7 mouse cellular contexts compared by ENCODE assay signal in genomic region chr17:21707343-21707996, GRCm38 (mm10). TPM values are rescaled to one million over a fixed set of nuclear protein-coding genes. Genes with fewer than 3 reads are reported as not detected.
DNase-seq lines count a peak whose midpoint lies in the region; ATAC-seq lines count a peak whose summit lies in the region.

Zfp760 (plus strand) TSS chr17:21707741.

- peak within 1 kb of the TSS; percentile 84 for H3K9ac ChIP-seq in embryonic facial prominence, embryonic 11.5 days (replicated peaks; ENCODE audit: low read length)
- peak within 1 kb of the TSS; percentile 75 for H3K9ac ChIP-seq in midbrain, embryonic 13.5 days (replicated peaks)

- no peaks in the 10 kb centered on the region; the same call in 1 of the 2 replicates for H3K4me1 ChIP-seq in embryonic facial prominence, embryonic 11.5 days (ENCODE audit: control insufficient read depth, insufficient read depth, low read length)
- H3K4me1 ChIP-seq in limb, embryonic 10.5 days = peaks cover 12% of the 10 kb centered on the region
- peaks cover 21% of the 10 kb centered on the region for H3K4me1 ChIP-seq in midbrain, embryonic 13.5 days (replicated peaks)

- DNase-seq in adrenal gland, postnatal 14 days = peak; percentile 90
- DNase-seq in embryonic facial prominence, embryonic 11.5 days (ENCODE audit: low spot score) = peak; percentile 95
- peak; percentile 93 for DNase-seq in kidney, adult 11 months
- peak; percentile 82 for DNase-seq in limb, embryonic 10.5 days (ENCODE audit: low spot score)
- peak; percentile 66 for DNase-seq in spleen, adult 12 weeks (ENCODE audit: low spot score)

- no peaks in the 10 kb centered on the region for H3K9me3 ChIP-seq in embryonic facial prominence, embryonic 11.5 days (replicated peaks; ENCODE audit: control insufficient read depth, low read length)
- H3K9me3 ChIP-seq in limb, embryonic 10.5 days (replicated peaks) = no peaks in the 10 kb centered on the region
- no peaks in the 10 kb centered on the region for H3K9me3 ChIP-seq in midbrain, embryonic 13.5 days

- peak; percentile 98 for ATAC-seq in embryonic facial prominence, embryonic 11.5 days (replicated peaks; ENCODE audit: insufficient number of reproducible peaks, low FRiP score, low TSS enrichment, low read depth)
- ATAC-seq in granulocyte monocyte progenitor cell, adult 5-6 weeks (replicated peaks; ENCODE audit: poor library complexity, severe bottlenecking) = peak; percentile 91
- ATAC-seq in midbrain, embryonic 13.5 days = peak; percentile 99

- peak within 1 kb of the TSS; percentile 59 for H3K4me3 ChIP-seq in embryonic facial prominence, embryonic 11.5 days (ENCODE audit: low read depth, low read length)
- H3K4me3 ChIP-seq in limb, embryonic 10.5 days = peak within 1 kb of the TSS; percentile 65
- peak within 1 kb of the TSS; percentile 75 for H3K4me3 ChIP-seq in midbrain, embryonic 13.5 days (replicated peaks)

- peak within 1 kb of the TSS; percentile 51 for H3K4me2 ChIP-seq in embryonic facial prominence, embryonic 11.5 days (ENCODE audit: low read depth, low read length)
- peak within 1 kb of the TSS; percentile 57 for H3K4me2 ChIP-seq in midbrain, embryonic 13.5 days (replicated peaks)

- no peaks in the 10 kb centered on the region for H3K27me3 ChIP-seq in embryonic facial prominence, embryonic 11.5 days (ENCODE audit: control insufficient read depth, insufficient read depth, low read length)
- H3K27me3 ChIP-seq in limb, embryonic 10.5 days (ENCODE audit: low read depth, poor library complexity, severe bottlenecking) = no peaks in the 10 kb centered on the region
- H3K27me3 ChIP-seq in midbrain, embryonic 13.5 days = no peaks in the 10 kb centered on the region

- H3K36me3 ChIP-seq in embryonic facial prominence, embryonic 11.5 days (replicated peaks; ENCODE audit: control insufficient read depth, insufficient read depth, low read depth, low read length) = no peaks in the 10 kb centered on the region; the same call in 1 of the 2 replicates
- peaks cover 31% of the 10 kb centered on the region for H3K36me3 ChIP-seq in limb, embryonic 10.5 days
- peaks cover 13% of the 10 kb centered on the region for H3K36me3 ChIP-seq in midbrain, embryonic 13.5 days

- H3K27ac ChIP-seq in embryonic facial prominence, embryonic 11.5 days (replicated peaks; ENCODE audit: low read depth, low read length) = peak within 1 kb of the TSS; percentile 90
- H3K27ac ChIP-seq in limb, embryonic 10.5 days = peak within 1 kb of the TSS; percentile 92
- H3K27ac ChIP-seq in midbrain, embryonic 13.5 days = peak within 1 kb of the TSS; percentile 85

- 5% methylated on average over 26 of the region's 26 CpGs for WGBS in embryonic facial prominence, embryonic 11.5 days
- 7% methylated on average over 26 of the region's 26 CpGs for WGBS in limb, embryonic 10.5 days
- WGBS in midbrain, embryonic 13.5 days = 3% methylated on average over 26 of the region's 26 CpGs

RNA-seq across cellular contexts. Expression of gene Zfp760, which starts in this region (rescaled TPM):
- 7.1 and 8.1 TPM in 2 replicates for total RNA-seq in adrenal gland, postnatal 14 days (2021)
- polyA plus RNA-seq in embryonic facial prominence, embryonic 11.5 days (2014; fragmentation: Nextera tagmentation; extraction: Ambion mirVana) = 26.0 and 29.8 TPM in 2 replicates
- total RNA-seq in granulocyte monocyte progenitor cell, adult 5-6 weeks (2014; fragmentation: Nextera tagmentation) = 5.5 and 7.0 TPM in 2 replicates
- 5.4 and 6.7 TPM in 2 replicates for total RNA-seq in granulocyte monocyte progenitor cell, adult 5-6 weeks (2017)
- 16.1 and 19.6 TPM in 2 replicates for polyA plus RNA-seq in limb, embryonic 10.5 days (2016; fragmentation: Nextera tagmentation; extraction: Ambion mirVana)
- 18.9 and 19.3 TPM in 2 replicates for polyA plus RNA-seq in midbrain, embryonic 13.5 days (2015; fragmentation: Nextera tagmentation; extraction: Ambion mirVana)

Comparison
In these comparisons a context has a peak if more than half of its experiments do, and no peak if none do; other contexts are left out.
1. Peak in every context shown above with its lines: DNase-seq, ATAC-seq, H3K4me3 ChIP-seq and H3K27ac ChIP-seq.